Mouse (Mus musculus) c-Kit-negative CD71-positive TER-119-positive erythroid progenitor cells, embryonic 14.5 days (primary cell): ENCODE results near the gene Tmem108.

ENCODE experiments used
- DNase-seq: peaks from one replicate; pipeline ENCODE4 v3.0.0-alpha.2; 2013; ENCODE audit warnings: low read depth, low spot score

Gene Tmem108

DNA sequence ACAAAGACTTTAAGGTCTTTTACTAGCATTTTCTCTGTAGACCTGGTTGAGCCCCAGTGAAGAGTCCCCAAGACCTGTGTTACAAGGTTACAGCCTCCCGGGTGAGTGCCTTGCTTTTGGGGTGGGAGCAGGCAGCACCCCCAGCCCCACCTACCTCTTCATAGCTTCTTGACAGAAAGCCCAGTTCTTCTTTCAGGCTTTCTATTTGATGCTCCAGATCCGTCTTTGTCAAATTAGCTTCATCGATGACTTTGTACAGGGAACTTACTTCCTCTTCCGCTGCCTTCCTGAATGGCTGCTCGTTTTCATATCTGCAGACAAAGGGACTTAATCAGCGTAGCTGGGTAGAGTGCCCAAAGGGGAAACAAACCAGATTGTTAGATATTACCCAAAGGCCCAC lies 312.0 kb downstream of the Tmem108 start:
- no peak for DNase-seq

DNA sequence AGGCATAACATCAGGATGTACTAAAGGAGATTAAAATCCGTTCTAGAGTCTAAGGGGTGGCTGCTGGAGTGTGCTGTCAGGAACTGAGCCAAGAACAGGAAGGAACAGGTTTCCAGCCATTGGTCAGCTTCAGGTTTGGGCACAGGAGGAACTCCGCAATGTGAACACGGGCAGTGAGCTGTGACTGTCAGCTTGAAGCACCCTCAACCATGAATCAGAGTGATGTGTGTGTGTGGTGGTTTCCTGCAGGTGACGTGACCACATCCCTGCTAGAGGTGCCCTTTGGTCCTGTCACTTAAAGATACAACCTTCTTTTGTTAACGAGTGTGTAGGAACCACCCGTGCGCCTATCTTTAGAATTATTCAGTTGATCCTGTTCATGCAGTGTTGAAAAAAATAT lies 312.5 kb downstream of the Tmem108 start:
- DNase-seq, result no peak

DNA sequence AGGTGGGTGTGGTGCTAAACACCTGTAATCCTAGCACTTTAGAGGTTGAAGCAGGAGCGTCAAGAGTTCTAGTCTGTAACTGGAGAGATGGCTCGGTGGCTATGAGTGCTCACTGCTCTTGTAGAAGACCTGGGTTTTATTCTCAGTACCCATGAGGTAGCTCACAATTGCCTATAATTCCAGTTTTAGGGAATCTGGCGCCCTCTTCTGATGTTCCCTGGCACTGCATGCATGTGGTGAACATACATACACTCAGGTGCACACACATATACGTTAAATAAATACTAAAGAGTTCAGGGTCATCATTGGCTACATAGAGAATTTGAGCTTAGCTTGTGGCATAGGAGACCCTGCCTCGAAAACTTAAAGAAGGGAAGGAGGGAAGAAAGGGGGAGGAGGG lies 317.0 kb downstream of the Tmem108 start:
- DNase-seq, result no peak

DNA sequence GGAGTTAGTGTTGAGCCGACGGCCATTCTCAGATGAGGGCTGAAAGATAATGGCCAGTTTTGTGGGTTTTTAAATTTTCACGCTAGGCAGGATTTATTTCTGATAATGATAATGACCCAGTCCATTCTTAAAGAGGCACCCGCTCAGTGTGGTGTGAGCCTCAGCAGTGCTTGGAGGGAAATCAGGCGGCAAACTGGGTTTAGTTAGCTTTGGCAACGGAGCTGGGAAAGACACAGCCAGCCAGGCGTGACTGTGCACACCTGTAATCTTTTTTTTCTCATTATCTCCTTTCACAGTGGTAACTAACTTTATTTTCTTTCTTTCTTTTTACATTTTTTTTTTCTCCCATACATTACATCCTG lies 317.8 kb downstream of the Tmem108 start:
- DNase-seq, result no peak

DNA sequence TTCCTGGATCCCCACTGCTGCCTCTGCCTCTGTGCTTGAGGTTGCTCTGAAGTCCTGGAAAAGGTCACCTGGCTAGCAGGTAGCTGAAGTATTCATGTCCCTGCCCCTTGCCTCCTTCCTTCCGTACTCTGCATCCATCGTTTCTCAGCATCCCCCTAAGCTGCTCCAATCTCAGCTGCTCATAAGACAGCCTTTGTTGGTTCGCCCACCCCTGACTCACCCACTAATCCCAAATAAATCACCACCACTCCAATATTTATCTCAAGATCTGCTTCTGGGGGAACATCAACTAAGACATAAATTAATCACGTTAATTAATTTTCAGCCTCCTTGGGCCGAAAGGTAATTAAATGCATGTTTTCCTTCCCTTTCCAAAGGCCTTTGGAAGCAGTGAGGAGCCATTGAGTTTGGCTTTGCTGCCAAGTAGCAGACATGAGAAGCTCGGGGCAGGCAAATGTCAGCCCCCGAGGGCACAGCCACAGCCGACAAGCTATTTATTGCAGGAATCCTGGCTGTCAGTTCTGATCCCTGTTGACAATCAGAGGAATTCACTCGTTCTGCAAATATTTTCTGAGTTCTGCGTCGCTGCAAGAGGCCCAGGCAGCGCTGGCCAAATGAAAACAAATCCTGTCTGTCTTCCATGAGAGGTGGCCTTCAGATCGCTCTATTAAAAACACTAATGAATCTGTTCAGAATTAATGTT lies 318.4 kb downstream of the Tmem108 start:
- no peak for DNase-seq

DNA sequence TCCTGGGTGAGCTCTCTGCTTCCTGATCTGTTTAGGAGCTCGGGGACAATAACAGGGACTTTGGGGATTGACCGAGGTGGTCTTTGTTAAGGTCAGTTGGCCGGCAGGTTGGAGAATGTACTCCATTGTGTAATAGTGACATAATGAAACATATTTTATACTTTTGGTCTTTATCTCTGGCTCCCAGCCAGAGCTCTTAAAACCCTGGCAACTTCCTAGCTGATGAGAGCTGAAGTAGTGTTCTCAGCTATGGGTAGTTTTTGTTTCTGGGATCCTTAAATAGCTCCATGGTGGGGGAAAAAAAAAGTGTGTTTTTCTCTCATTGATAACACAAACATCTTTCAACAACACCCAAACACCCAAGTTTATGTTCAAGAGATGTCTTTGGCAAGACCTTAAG lies 321.0 kb downstream of the Tmem108 start:
- no peak for DNase-seq

DNA sequence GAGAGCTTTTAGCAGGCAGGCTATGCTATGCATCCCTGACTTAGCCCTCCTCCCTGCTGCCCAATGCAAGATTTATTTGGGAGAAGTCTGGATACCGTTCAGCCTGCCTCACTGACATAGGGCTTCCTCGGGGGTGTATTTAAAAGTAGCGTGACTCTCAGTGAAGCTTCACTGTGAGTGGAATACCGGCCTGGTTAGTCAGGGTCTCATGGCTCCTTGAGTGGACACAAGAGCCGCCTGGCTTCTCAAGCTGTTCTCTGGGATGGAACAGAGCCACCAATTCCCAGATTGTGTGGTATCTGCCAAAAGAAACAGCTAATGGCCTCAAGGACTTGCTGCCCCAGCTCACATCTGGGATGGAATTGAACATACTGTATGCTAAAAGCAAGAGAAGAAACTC lies 324.5 kb downstream of the Tmem108 start:
- DNase-seq, result no peak

DNA sequence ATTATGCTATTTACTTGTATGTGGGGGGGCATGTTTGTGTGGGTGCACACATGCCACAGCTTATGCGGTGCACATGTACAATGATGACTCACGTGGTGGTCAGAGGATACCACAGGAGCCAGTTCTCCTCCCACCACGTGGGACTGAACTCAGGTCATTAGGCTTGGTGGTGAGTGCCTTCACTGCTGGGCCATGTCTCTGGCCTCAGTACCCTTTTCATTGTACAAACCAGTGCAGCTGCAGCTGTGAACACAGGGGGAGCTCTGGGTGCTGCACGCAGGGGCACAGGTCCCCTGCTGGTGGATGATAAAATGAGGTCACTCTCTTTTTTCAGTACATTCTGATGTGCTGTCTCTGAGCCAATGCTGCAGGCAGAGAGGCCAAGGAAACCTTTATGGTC lies 327.5 kb downstream of the Tmem108 start:
- no peak for DNase-seq
